Mouse (Mus musculus) kidney, adult 2 months (tissue): ENCODE measurements at regions not wholly inside any gene's neighbourhood (a gene's known extent, or its start where the extent isn't known, plus 50 kb on each side); places are given as distances from the start of the nearest gene placed in this dataset.

Experiments
- CTCF ChIP-seq: fragments of 200-500 bp; conservative IDR thresholded peaks from 2 replicates; pipeline ENCODE4 v1.5.1; 2011; ENCODE audit warnings: low read depth, mild to moderate bottlenecking, control low read depth, low read length, moderate library complexity, mixed read lengths; ENCODE audit not compliant: insufficient read depth, insufficient read length
- POLR2A ChIP-seq: fragments of 200-500 bp; IDR thresholded peaks from one replicate; pipeline ENCODE4 v1.6.1; 2011; ENCODE audit warnings: low read depth, low read length, control low read depth

- no peak for TF ChIP-seq CTCF
- TF ChIP-seq POLR2A: no peak
Observed at GRCm38 (mm10) chr13:25858207-25858606, 587.9 kb upstream of the Nrsn1 start.
